Mouse (Mus musculus) embryonic facial prominence, embryonic 11.5 days (tissue): ENCODE results near the gene Kctd3. TPM values are rescaled to one million over a fixed set of nuclear protein-coding genes. Genes with fewer than 3 reads are reported as not detected.
A peak's percentile ranks its signal among the peaks of the same experiment; 100 is the strongest.

Source experiments
- ATAC-seq: fragments of 200-750 bp; cut with Nextera tagmentation; replicated peaks from 2 replicates; pipeline ENCODE4 v1.8.0; 2017; ENCODE audit warnings: low read depth; ENCODE audit not compliant: insufficient number of reproducible peaks, low FRiP score, low TSS enrichment
- DNase-seq: peaks from one replicate; pipeline ENCODE4 v3.0.0-alpha.2; 2015; ENCODE audit warnings: low spot score
- H3K27ac ChIP-seq: fragments of 300-500 bp; sonication (generic); replicated peaks from 2 replicates; pipeline ENCODE4 v1.5.1; 2014; ENCODE audit warnings: mild to moderate bottlenecking, low read depth, low read length, control low read depth
- H3K27me3 ChIP-seq: fragments of 300-500 bp; sonication (generic); 2 replicates; pipeline ENCODE4 v1.6.1; 2014; ENCODE audit warnings: mild to moderate bottlenecking, low read length, moderate library complexity, mixed read lengths; ENCODE audit not compliant: control insufficient read depth, insufficient read depth
- H3K36me3 ChIP-seq: fragments of 300-500 bp; sonication (generic); replicated peaks from 2 replicates; pipeline ENCODE4 v1.6.1; 2014; ENCODE audit warnings: low read depth, mild to moderate bottlenecking, low read length, moderate library complexity, mixed read lengths; ENCODE audit not compliant: control insufficient read depth, insufficient read depth
- H3K4me1 ChIP-seq: fragments of 300-500 bp; sonication (generic); 2 replicates; pipeline ENCODE4 v1.6.1; 2014; ENCODE audit warnings: low read length, mixed read lengths; ENCODE audit not compliant: control insufficient read depth, insufficient read depth
- H3K4me2 ChIP-seq: fragments of 300-500 bp; sonication (generic); 2 replicates; pipeline ENCODE4 v1.6.1; 2014; ENCODE audit warnings: low read depth, mild to moderate bottlenecking, control low read depth, low read length, moderate library complexity
- H3K4me3 ChIP-seq: fragments of 300-500 bp; sonication (generic); 2 replicates; pipeline ENCODE4 v1.5.1; 2014; ENCODE audit warnings: low read depth, low read length, control low read depth
- H3K9ac ChIP-seq: fragments of 300-500 bp; sonication (generic); replicated peaks from 2 replicates; pipeline ENCODE4 v1.6.1; 2014; ENCODE audit warnings: mild to moderate bottlenecking, control low read depth, low read length
- H3K9me3 ChIP-seq: fragments of 300-500 bp; sonication (generic); replicated peaks from 2 replicates; pipeline ENCODE4 v1.6.1; 2016; ENCODE audit warnings: mild to moderate bottlenecking, low read length, inconsistent platforms, mixed read lengths; ENCODE audit not compliant: control insufficient read depth
- WGBS: fragments of 180-500 bp; shearing (Covaris S2); extraction: QIAGEN DNeasy Blood & Tissue Kit; methylation state at CpG from one replicate; pipeline ENCODE4 v1.1.7; 2014; 5-methylcytosine and 5-hydroxymethylcytosine counted together
- polyA plus RNA-seq: library from polyadenylated mRNA; unstranded; fragments of >200 nt; fragmentation: Nextera tagmentation; extraction: Ambion mirVana; gene quantifications from 2 replicates; pipeline ENCODE4 v1.2.1, GENCODE M21; 2014

Kctd3 gene
- polyA plus RNA-seq, result 35.5 and 36.9 TPM in 2 replicates

DNA sequence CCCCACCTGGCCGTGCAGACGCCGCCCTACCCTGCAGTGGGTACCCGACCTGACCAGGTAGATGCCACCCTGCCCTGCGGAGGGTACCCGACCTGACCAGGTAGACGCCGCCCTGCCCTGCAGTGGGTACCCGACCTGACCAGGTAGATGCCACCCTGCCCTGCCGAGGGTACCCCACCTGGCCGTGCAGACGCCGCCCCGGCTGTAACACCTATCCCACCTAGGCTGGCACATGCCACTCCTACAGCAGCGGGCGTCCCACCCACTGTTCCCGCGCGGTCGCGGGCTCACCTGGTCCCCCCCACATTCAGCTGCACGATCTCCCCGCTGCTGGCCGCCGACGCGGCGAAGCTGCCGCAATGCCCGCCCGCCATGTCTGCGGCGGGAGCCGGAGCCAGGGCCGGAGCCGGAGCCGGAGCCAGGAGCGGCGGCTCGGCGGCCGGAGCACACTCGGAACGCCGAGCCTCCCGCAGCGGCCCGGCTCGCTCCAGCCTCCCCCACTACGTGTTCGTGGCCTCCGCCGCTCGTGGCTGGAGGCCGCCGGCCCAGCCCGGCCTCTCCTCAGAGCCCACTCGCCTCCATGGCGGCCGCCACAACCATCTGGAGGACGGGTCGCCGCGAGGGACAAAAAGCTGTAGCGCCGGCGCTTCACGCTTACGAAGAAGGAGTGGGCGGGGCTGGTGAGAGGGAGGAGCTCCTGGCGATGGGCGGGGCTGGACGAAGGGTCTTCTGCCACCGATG is at the start of gene Kctd3:
Kctd3 (minus strand) TSS at position 603 of the 741 bp plus-strand sequence.
- ATAC-seq (peak; percentile 84), DNase-seq (peak; percentile 97)
- no peaks in the 10 kb centered on the region for H3K27me3 ChIP-seq
- no peaks in the 10 kb centered on the region for H3K9me3 ChIP-seq
- WGBS, result under 1% methylated on average over 72 of the region's 74 CpGs
- H3K4me1 ChIP-seq, result no peaks in the 10 kb centered on the region
- H3K4me3 ChIP-seq, result peak within 1 kb of the TSS; percentile 96
- H3K36me3 ChIP-seq, result no peaks in the 10 kb centered on the region
- H3K9ac ChIP-seq, result peak within 1 kb of the TSS; percentile 95
- H3K4me2 ChIP-seq, result peak within 1 kb of the TSS; percentile 87
- peak within 1 kb of the TSS; percentile 28; the same call in 1 of the 2 replicates for H3K27ac ChIP-seq

DNA sequence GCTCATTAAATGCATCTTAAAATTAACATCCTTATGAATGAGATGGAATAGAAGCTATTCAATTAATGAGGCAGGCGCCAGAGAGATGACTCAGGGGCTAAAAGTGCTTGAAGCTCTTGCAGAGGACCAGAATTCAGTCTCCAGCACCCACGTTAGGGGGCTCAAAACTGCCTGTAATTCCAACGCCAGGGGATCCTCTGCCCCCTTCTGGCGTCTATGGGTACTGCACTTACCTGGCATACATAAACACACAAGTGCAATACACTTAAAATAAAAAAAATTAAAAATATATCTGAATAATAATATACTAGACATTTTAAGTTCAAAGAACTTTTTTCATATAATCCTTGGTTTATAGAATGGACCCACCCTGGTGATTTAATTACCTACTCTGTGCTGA is 49.8 kb upstream of the Kctd3 start:
- no peaks in the 10 kb centered on the region for H3K27me3 ChIP-seq
- DNase-seq (no peak), ATAC-seq (no peak)
- WGBS, result 53% methylated on average over 4 of the region's 4 CpGs
- no peaks in the 10 kb centered on the region for H3K36me3 ChIP-seq
- no peak overlapping the region for H3K4me2 ChIP-seq
- H3K4me1 ChIP-seq, result no peaks in the 10 kb centered on the region
- H3K4me3 ChIP-seq, result no peak overlapping the region
- H3K9me3 ChIP-seq, result no peaks in the 10 kb centered on the region
- H3K9ac ChIP-seq, result no peak overlapping the region
- no peak overlapping the region for H3K27ac ChIP-seq

DNA sequence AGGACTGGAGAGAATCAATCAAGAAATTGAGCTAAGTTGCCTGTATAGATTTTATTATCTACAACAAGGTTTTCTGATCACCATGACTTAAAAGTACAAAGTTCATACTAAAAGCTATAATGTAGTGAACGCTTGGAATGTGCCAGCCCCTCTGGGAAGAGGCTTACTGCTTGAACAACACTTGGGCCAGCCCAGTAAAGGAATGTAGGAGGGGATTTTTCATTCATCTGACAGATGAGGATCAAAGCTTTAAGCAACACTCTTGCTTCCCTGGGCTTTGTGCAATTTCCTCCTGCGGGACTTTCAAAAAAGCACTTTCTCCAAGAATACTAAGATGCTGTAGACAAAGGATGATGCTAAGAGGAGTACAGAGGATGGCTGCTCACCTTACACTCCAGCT is 48.3 kb upstream of the Kctd3 start:
- WGBS, result 64% methylated on average over 2 of the region's 2 CpGs
- Histone ChIP-seq H3K27me3 (no peaks in the 10 kb centered on the region), H3K9ac (no peak overlapping the region), H3K27ac (no peak overlapping the region), H3K4me1 (no peaks in the 10 kb centered on the region), H3K4me3 (no peak overlapping the region), H3K36me3 (no peaks in the 10 kb centered on the region), H3K9me3 (no peaks in the 10 kb centered on the region), H3K4me2 (no peak overlapping the region)
- no peak for ATAC-seq
- DNase-seq, result peak; percentile 5

DNA sequence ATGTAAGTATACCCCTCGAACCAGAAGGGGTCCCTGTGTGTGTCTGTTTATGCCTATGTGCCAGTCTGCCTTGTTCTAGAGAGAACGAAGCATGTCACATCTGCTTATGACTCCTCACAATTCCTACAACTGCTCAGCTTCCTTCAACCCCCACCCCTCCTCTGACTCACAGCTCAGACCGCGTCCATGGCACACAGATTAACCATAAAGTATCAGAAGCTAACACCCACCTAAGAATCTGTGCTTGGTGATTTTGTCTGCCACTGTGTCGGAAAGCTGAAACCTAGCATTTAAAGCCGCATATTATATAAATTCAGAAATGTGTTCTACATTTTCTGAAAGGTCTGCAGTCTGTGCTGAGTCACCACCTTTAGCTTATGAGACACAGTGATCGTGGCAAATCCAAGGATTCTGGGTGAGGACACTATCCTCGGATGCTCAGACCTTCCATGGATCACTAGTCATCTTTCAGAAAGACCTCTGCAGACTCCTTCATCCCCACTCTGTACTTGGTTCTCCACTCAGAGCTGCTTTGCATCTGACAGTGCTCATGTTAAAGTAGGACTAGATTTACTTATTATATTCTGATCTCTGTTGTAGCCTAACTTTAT is 47.4 kb upstream of the Kctd3 start:
- Histone ChIP-seq H3K36me3 (no peaks in the 10 kb centered on the region), H3K4me1 (no peaks in the 10 kb centered on the region), H3K9me3 (no peaks in the 10 kb centered on the region), H3K27ac (no peak overlapping the region), H3K4me2 (no peak overlapping the region), H3K27me3 (no peaks in the 10 kb centered on the region), H3K4me3 (no peak overlapping the region), H3K9ac (no peak overlapping the region)
- 83% methylated on average over 8 of the region's 8 CpGs for WGBS
- DNase-seq (no peak), ATAC-seq (no peak)

DNA sequence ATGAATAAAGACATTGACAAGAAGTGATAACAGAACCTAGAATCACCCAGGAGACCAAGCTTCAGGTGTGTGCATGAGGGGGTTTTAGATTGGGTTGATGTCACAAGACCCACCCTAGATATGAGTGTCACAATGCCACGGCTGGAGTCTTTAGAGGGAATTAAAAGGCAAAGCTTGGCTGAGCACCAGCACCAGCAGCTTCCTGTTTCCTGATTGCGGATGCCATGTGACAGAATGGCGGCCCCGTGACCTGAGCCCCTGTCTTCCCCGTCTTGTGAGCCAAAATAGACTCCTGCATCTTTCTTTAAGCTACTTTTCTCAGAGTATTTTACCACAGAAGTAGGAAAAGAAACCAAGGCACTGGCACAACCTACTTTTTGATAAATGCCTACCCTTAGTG is 46.5 kb upstream of the Kctd3 start:
- H3K4me3 ChIP-seq, result no peak overlapping the region
- WGBS, result 77% methylated on average over 5 of the region's 5 CpGs
- H3K27ac ChIP-seq, result no peak overlapping the region

DNA sequence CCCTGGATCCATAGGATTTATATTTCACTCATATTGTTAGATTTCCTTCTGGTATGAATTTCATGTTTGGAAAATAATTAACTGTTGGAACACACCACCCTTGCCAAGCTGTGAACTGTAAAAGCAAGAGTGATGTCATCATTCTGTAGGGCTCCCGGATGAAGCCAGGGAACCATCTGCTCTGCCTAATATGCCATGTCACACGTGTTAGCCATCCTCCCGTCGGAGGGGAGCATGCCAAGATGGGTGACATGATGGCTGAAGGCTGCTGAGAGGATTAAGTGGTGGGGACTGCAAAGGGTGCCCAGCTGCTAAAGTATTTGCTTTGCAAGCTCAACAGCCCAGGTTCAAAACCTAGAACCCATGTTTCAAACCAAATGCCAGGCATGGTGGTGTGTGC is 44.5 kb upstream of the Kctd3 start:
- H3K9ac ChIP-seq, result no peak overlapping the region
- H3K4me3 ChIP-seq, result no peak overlapping the region
- H3K9me3 ChIP-seq, result no peaks in the 10 kb centered on the region
- DNase-seq (no peak), ATAC-seq (no peak)
- 80% methylated on average over 4 of the region's 4 CpGs for WGBS
- H3K27me3 ChIP-seq, result no peaks in the 10 kb centered on the region
- no peak overlapping the region for H3K27ac ChIP-seq
- H3K4me2 ChIP-seq, result no peak overlapping the region
- no peaks in the 10 kb centered on the region for H3K36me3 ChIP-seq
- no peaks in the 10 kb centered on the region for H3K4me1 ChIP-seq

More for the DNA sequence above, 46.5 kb upstream of the Kctd3 start:
- Histone ChIP-seq H3K27me3 (no peaks in the 10 kb centered on the region), H3K4me1 (no peaks in the 10 kb centered on the region), H3K9me3 (no peaks in the 10 kb centered on the region), H3K9ac (no peak overlapping the region), H3K4me2 (no peak overlapping the region), H3K36me3 (no peaks in the 10 kb centered on the region)
- ATAC-seq (no peak), DNase-seq (no peak)

DNA sequence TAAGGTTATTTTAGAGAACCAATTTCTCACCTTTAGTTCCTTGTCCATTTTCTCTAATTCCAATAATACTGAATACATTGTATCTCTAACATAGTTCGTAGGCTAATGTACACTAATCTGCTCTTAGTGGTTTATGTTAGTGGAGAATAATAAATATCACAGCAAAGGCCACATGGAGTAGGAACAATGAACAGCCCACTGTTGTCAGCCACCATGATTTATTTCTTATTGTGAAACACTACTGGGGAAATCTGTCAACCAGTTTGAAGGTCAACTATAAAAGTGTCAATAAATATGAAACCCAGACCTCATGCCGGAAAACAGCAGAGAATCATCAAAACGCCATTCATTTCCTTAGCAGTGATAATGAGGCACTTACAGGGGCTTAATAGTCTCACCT is 42.5 kb upstream of the Kctd3 start:
- 84% methylated on average over 3 of the region's 3 CpGs for WGBS

DNA sequence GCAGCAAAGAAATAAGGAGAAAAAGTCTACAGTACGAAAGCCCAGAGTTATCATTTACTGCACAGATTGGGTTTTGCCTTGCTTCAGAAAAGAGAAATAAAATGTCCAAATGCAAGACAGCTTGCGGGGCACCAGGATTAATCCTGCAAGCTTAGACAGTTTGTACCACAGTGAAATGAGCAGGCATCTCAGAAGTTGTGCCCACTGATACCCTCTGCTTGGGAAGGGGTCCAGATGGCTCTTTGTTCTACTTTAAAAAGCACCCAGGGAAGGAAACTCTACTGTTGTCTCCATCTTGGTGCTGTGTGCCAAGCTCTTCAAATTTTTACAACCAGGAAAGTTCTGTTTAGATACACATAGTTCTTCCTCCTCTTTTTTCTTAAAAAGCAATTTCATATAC is 40.7 kb upstream of the Kctd3 start:
- Histone ChIP-seq H3K27ac (no peak overlapping the region), H3K9me3 (no peaks in the 10 kb centered on the region), H3K36me3 (no peaks in the 10 kb centered on the region), H3K4me2 (no peak overlapping the region), H3K4me1 (no peaks in the 10 kb centered on the region), H3K4me3 (no peak overlapping the region), H3K9ac (no peak overlapping the region), H3K27me3 (no peaks in the 10 kb centered on the region)
- no peak for ATAC-seq
- WGBS, result 89% methylated on average over 2 of the region's 2 CpGs
- no peak for DNase-seq

More for the DNA sequence above, 42.5 kb upstream of the Kctd3 start:
- H3K36me3 ChIP-seq, result no peaks in the 10 kb centered on the region
- H3K4me2 ChIP-seq, result no peak overlapping the region
- no peak overlapping the region for H3K4me3 ChIP-seq
- no peaks in the 10 kb centered on the region for H3K9me3 ChIP-seq
- ATAC-seq (no peak), DNase-seq (no peak)
- H3K4me1 ChIP-seq, result no peaks in the 10 kb centered on the region
- no peak overlapping the region for H3K9ac ChIP-seq
- H3K27me3 ChIP-seq, result no peaks in the 10 kb centered on the region
- no peak overlapping the region for H3K27ac ChIP-seq
